Mouse (Mus musculus) CH12.LX (cell line): ENCODE measurements at regions not wholly inside any gene's neighbourhood (a gene's known extent, or its start where the extent isn't known, plus 50 kb on each side); places are given as distances from the start of the nearest gene placed in this dataset.

Source experiments
- EP300 ChIP-seq: IDR thresholded peaks from 2 replicates; pipeline ENCODE4 v1.6.1; 2011; ENCODE audit warnings: low read length, improper control_type of control experiment
- NRF1 ChIP-seq: IDR thresholded peaks from 2 replicates; pipeline ENCODE4 v1.6.1; 2014; ENCODE audit warnings: low read depth, mild to moderate bottlenecking, inconsistent platforms, low read length, improper control_type of control experiment, moderate library complexity
- POLR2A ChIP-seq: IDR thresholded peaks from 2 replicates; pipeline ENCODE4 v1.6.1; 2011; ENCODE audit warnings: low read depth, mild to moderate bottlenecking, improper control_type of control experiment, low read length

DNA sequence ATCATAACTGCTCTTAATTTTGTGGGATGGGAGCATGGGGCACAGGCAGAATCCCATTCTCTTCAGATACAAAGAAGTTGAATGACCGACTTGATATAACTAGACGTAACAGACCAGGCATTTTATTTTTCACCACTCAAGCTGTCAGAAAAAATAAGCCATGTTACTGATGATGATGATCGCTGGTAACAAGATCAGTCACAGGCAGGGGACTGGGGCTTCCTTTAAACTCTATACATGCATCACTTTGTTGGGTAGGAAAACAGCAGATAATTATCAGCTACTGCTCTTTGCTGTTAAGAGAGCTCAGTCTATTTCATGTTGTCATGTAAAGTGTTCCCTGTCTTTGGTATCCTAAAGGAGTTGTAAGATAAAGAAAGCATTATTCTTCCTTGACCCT lies 59.0 kb upstream of the Nectin3 start:
- TF ChIP-seq EP300, result no peak
- no peak for TF ChIP-seq NRF1
- no peak for TF ChIP-seq POLR2A
